ENCODE assay signal across 12 mouse cellular contexts in the genomic region with DNA sequence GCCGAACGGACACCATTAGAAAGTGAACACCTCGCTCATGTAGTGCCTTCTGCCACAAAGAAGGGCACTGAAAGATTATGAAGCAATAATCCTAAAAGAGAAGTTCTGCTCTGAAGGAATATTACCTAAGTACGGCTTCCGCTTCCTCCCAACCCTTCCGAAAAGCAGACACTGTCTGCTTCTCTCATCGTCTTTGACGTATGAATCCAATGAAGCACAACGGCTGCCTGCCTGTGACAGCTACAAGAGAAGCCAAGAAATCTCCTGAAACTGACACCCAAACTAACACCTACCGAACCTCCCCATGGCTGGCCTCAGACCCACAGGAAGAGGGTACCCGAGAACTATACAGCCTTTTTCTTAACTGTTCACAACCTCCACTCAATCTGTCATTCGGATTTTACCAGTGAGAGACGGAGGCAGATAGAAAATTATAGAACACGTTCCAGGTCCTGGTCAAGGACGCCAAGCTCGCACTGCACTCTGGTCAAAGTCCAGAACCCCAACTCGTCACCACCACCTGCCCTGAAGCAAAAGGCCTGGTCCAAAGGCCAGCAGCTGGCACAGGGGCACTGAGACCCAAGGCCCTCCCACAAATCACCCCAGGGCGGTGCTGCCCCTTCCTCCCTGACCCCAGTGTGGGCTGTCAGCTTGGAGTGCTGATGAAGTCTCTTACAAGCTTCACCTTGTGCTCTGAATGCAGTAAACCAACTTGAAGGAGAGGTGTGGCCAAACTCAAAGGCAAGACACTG. TPM values are rescaled to one million over a fixed set of nuclear protein-coding genes. Genes with fewer than 3 reads are reported as not detected.
A peak's percentile ranks its signal among the peaks of the same experiment; 100 is the strongest.
DNase-seq lines count a peak whose midpoint lies in the region; ATAC-seq and TF ChIP-seq lines count a peak whose summit lies in the region.
"Had no signal": no experiment of that assay in that cellular context is flagged by ENCODE, and none has a peak within 500 bp of the region (broad histone marks: within the 10 kb centered on the region; RNA-seq: fewer than 3 reads in every experiment).

No protein-coding gene starts in this region.

- no peaks in the 10 kb centered on the region for H3K9me3 ChIP-seq in liver, postnatal 0 days (ENCODE audit: low read length)
- H3K9me3 ChIP-seq: limb, embryonic 13.5 days had no signal

- no peak for TF ChIP-seq CTCF in cerebellum, adult 2 months (IDR thresholded peaks at IDR 0.05; ENCODE audit: borderline replicate concordance, insufficient read depth, low read depth, low read length)
- no peak for TF ChIP-seq CTCF in bone marrow, adult 2 months (IDR thresholded peaks at IDR 0.05; ENCODE audit: control insufficient read depth, insufficient read depth, low read length)
- TF ChIP-seq CTCF in liver, postnatal 0 days (IDR thresholded peaks at IDR 0.05; ENCODE audit: low read depth), result no peak

- DNase-seq in cerebellum, adult 2 months, result no peak
- DNase-seq in kidney, adult 8-10 months, result peak; percentile 65 to 72
- DNase-seq in liver, postnatal 0 days, result peak; percentile 36
- DNase-seq in thymus, postnatal 4 days, result no peak
- no peak for DNase-seq in ovary, adult 18-20 months (ENCODE audit: low spot score)
- DNase-seq in cerebellum, postnatal 36 days, result no peak
- DNase-seq: heart, adult 18-20 months; thymus, adult 18-20 months had no signal

- H3K9ac ChIP-seq in liver, postnatal 0 days (replicated peaks), result 0 out of 2 replicates have a peak overlapping the region, but pooled peaks have one; percentile 4
- H3K9ac ChIP-seq: limb, embryonic 13.5 days had no signal

- H3K27ac ChIP-seq in cerebellum, adult 2 months (ENCODE audit: insufficient read depth, low read length), result peak overlapping the region; percentile 54
- H3K27ac ChIP-seq in bone marrow, adult 2 months (ENCODE audit: control insufficient read depth, insufficient read depth, low read depth, low read length, poor library complexity), result peak overlapping the region; percentile 82
- H3K27ac ChIP-seq in liver, postnatal 0 days (ENCODE audit: low read depth), result peak overlapping the region; percentile 77
- H3K27ac ChIP-seq: limb, embryonic 13.5 days had no signal

- no peak for TF ChIP-seq POLR2A in cerebellum, adult 2 months (IDR thresholded peaks at IDR 0.05; ENCODE audit: borderline replicate concordance, insufficient read depth, low read length)
- no peak for TF ChIP-seq POLR2A in bone marrow, adult 2 months (IDR thresholded peaks at IDR 0.05; ENCODE audit: borderline replicate concordance, control insufficient read depth, low read depth, low read length)

- peaks cover 68% of the 10 kb centered on the region for H3K4me1 ChIP-seq in cerebellum, adult 2 months (ENCODE audit: control insufficient read depth, insufficient read depth, low read length)
- peaks cover 9% of the 10 kb centered on the region for H3K4me1 ChIP-seq in bone marrow, adult 2 months (ENCODE audit: control insufficient read depth, insufficient read depth, low read length)
- peaks cover 58% of the 10 kb centered on the region for H3K4me1 ChIP-seq in liver, postnatal 0 days (ENCODE audit: insufficient read depth)

- no peak overlapping the region for H3K4me3 ChIP-seq in cerebellum, adult 2 months (replicated peaks; ENCODE audit: insufficient read depth, low read depth, low read length)
- H3K4me3 ChIP-seq in bone marrow, adult 2 months (replicated peaks; ENCODE audit: control insufficient read depth, low read depth, low read length), result no peak overlapping the region
- no peak overlapping the region for H3K4me3 ChIP-seq in liver, postnatal 0 days (ENCODE audit: low read depth, low read length)
- H3K4me3 ChIP-seq: limb, embryonic 13.5 days had no signal

- H3K27me3 ChIP-seq in cerebellum, adult 2 months (ENCODE audit: control insufficient read depth, insufficient read depth, low read length), result no peaks in the 10 kb centered on the region
- H3K27me3 ChIP-seq in liver, postnatal 0 days (ENCODE audit: insufficient read depth, low read length), result no peaks in the 10 kb centered on the region
- H3K27me3 ChIP-seq: limb, embryonic 13.5 days had no signal

- H3K36me3 ChIP-seq in liver, postnatal 0 days (replicated peaks; ENCODE audit: insufficient read depth, low read length), result peaks cover 5% of the 10 kb centered on the region

- 22% methylated on average over 18 of the region's 18 CpGs for WGBS in cerebellum, adult 2 months
- 55% methylated on average over 18 of the region's 18 CpGs for WGBS in bone marrow, adult 2 months
- 71% methylated on average over 18 of the region's 18 CpGs for WGBS in liver, postnatal 0 days (ENCODE audit: insufficient replicate concordance)

- H3K4me2 ChIP-seq in liver, postnatal 0 days (ENCODE audit: low read depth, low read length), result peak overlapping the region; percentile 22; the same call in 1 of the 2 replicates
- H3K4me2 ChIP-seq: limb, embryonic 13.5 days; midbrain, embryonic 11.5 days had no signal

- no peak for TF ChIP-seq EP300 in liver, postnatal 0 days (IDR thresholded peaks at IDR 0.05; ENCODE audit: low read depth)

- ATAC-seq in cerebellum, adult (ENCODE audit: insufficient number of reproducible peaks, low FRiP score, low TSS enrichment), result no peak
- ATAC-seq in liver, postnatal 0 days, result peak; percentile 60

RNA-seq across cellular contexts. Expression of gene Foxo3, which starts 51.2 kb away (rescaled TPM):
- 50.5 and 59.9 TPM in 2 replicates for polyA plus RNA-seq in cerebellum, adult 2 months (2012; rRNA removed)
- 34.9 and 51.5 TPM in 2 replicates for polyA plus RNA-seq in bone marrow, adult 2 months (2011; ENCODE audit: insufficient read depth, insufficient read length, low replicate concordance, missing spikeins)
- 8.4 and 9.4 TPM in 2 replicates for polyA plus RNA-seq in liver, postnatal 0 days (2015; fragmentation: Nextera tagmentation; extraction: Ambion mirVana)

Comparison
In these comparisons a context has a peak if more than half of its experiments do, and no peak if none do; other contexts are left out.
1. DNase-seq: peak in kidney, adult 8-10 months (2 of 2) and liver, postnatal 0 days (single experiment); none in cerebellum, adult 2 months (0 of 2), thymus, postnatal 4 days (single experiment), ovary, adult 18-20 months (single experiment) and cerebellum, postnatal 36 days (0 of 2).
2. Peak in every context shown above with its lines, with median percentiles within 50 percentile points of each other: H3K27ac ChIP-seq.